Mouse (Mus musculus) hindbrain, embryonic 12.5 days (tissue): ENCODE measurements around the gene Bud23. TPM values are rescaled to one million over a fixed set of nuclear protein-coding genes. Genes with fewer than 3 reads are reported as not detected.

Experiments
- ATAC-seq: fragments of 200-750 bp; cut with Nextera tagmentation; 2 replicates; pipeline ENCODE4 v1.8.0; 2017; ENCODE audit warnings: moderate TSS enrichment; ENCODE audit not compliant: low FRiP score
- H3K27ac ChIP-seq: fragments of 300-500 bp; sonication (generic); 2 replicates; pipeline ENCODE4 v1.5.1; 2016; ENCODE audit warnings: mild to moderate bottlenecking
- H3K27me3 ChIP-seq: fragments of 300-500 bp; sonication (generic); 2 replicates; pipeline ENCODE4 v1.6.1; 2016; ENCODE audit warnings: mild to moderate bottlenecking
- H3K36me3 ChIP-seq: fragments of 300-500 bp; sonication (generic); 2 replicates; pipeline ENCODE4 v1.6.1; 2016; ENCODE audit warnings: mild to moderate bottlenecking
- H3K4me1 ChIP-seq: fragments of 300-500 bp; sonication (generic); 2 replicates; pipeline ENCODE4 v1.6.1; 2016
- H3K4me2 ChIP-seq: fragments of 300-500 bp; sonication (generic); replicated peaks from 2 replicates; pipeline ENCODE4 v1.6.1; 2016; ENCODE audit warnings: mild to moderate bottlenecking
- H3K4me3 ChIP-seq: fragments of 300-500 bp; sonication (generic); 2 replicates; pipeline ENCODE4 v1.5.1; 2016; ENCODE audit warnings: mild to moderate bottlenecking
- H3K9ac ChIP-seq: fragments of 300-500 bp; sonication (generic); 2 replicates; pipeline ENCODE4 v1.6.1; 2016; ENCODE audit warnings: mild to moderate bottlenecking, moderate library complexity
- H3K9me3 ChIP-seq: fragments of 300-500 bp; sonication (generic); replicated peaks from 2 replicates; pipeline ENCODE4 v1.6.1; 2016; ENCODE audit warnings: mild to moderate bottlenecking
- WGBS: fragments of 180-500 bp; shearing (Covaris S2); methylation state at CpG from one replicate; pipeline ENCODE4 v1.1.7; 2016; 5-methylcytosine and 5-hydroxymethylcytosine counted together
- polyA plus RNA-seq: library from polyadenylated mRNA; unstranded; fragments of >200 nt; fragmentation: Nextera tagmentation; extraction: Ambion mirVana; gene quantifications from 2 replicates; pipeline ENCODE4 v1.2.1, GENCODE M21; 2016

The Bud23 gene
- polyA plus RNA-seq, 1 experiment from 2014 or later, result 119 TPM

GRCm38 (mm10) chr5:135079578-135079977, 14.8 kb upstream of the Bud23 start:
- Histone ChIP-seq H3K4me3 (no peak overlapping the region), H3K9me3 (no peaks in the 10 kb centered on the region), H3K36me3 (peaks cover 7% of the 10 kb centered on the region; the same call in 1 of the 2 replicates), H3K9ac (no peak overlapping the region), H3K27me3 (no peaks in the 10 kb centered on the region; the same call in 1 of the 2 replicates), H3K4me2 (no peak overlapping the region), H3K4me1 (peaks cover 17% of the 10 kb centered on the region), H3K27ac (no peak overlapping the region)
- no peak for ATAC-seq
- WGBS, result 90% methylated on average over 2 of the region's 2 CpGs

GRCm38 (mm10) chr5:135078482-135078810, 13.7 kb upstream of the Bud23 start:
- Histone ChIP-seq H3K27ac (no peak overlapping the region), H3K4me1 (peaks cover 27% of the 10 kb centered on the region), H3K4me3 (peak overlapping the region; percentile 86), H3K27me3 (no peaks in the 10 kb centered on the region), H3K4me2 (peak overlapping the region; percentile 61), H3K9ac (peak overlapping the region; percentile 100), H3K36me3 (peaks cover 10% of the 10 kb centered on the region; the same call in 1 of the 2 replicates), H3K9me3 (no peaks in the 10 kb centered on the region)
- peak; percentile 46 for ATAC-seq
- WGBS, result 2% methylated on average over 11 of the region's 11 CpGs

- Histone ChIP-seq H3K4me2 (peak within 1 kb of the TSS; percentile 61), H3K4me3 (peak within 1 kb of the TSS; percentile 86), H3K9ac (peak within 1 kb of the TSS; percentile 100), H3K27me3 (no peaks in the 10 kb centered on the region), H3K4me1 (peaks cover 33% of the 10 kb centered on the region), H3K27ac (peak within 1 kb of the TSS; percentile 90), H3K9me3 (no peaks in the 10 kb centered on the region), H3K36me3 (peaks cover 16% of the 10 kb centered on the region)
- WGBS, result under 1% methylated on average over 55 of the region's 83 CpGs
- peak; percentile 79 for ATAC-seq
Measured at GRCm38 (mm10) chr5:135077564-135078481, 13.1 kb upstream of the Bud23 start, which contains the start of gene Vps37d. Vps37d (minus strand) TSS chr5:135078266.

- Histone ChIP-seq H3K9ac (peak overlapping the region; percentile 100), H3K9me3 (no peaks in the 10 kb centered on the region), H3K4me2 (peak overlapping the region; percentile 61), H3K27ac (peak overlapping the region; percentile 90), H3K4me3 (peak overlapping the region; percentile 86), H3K4me1 (peaks cover 34% of the 10 kb centered on the region), H3K36me3 (peaks cover 25% of the 10 kb centered on the region), H3K27me3 (no peaks in the 10 kb centered on the region)
- 16% methylated on average over 14 of the region's 14 CpGs for WGBS
- peak; percentile 53 for ATAC-seq
Measured at GRCm38 (mm10) chr5:135076931-135077505, 12.3 kb upstream of the Bud23 start.

- WGBS, result 88% methylated on average over 14 of the region's 14 CpGs
- Histone ChIP-seq H3K9ac (peak overlapping the region; percentile 100), H3K4me3 (peak overlapping the region; percentile 86), H3K9me3 (no peaks in the 10 kb centered on the region), H3K27me3 (no peaks in the 10 kb centered on the region), H3K27ac (no peak overlapping the region), H3K36me3 (peaks cover 30% of the 10 kb centered on the region), H3K4me1 (peaks cover 34% of the 10 kb centered on the region), H3K4me2 (peak overlapping the region; percentile 61)
- ATAC-seq, result no peak
Measured at GRCm38 (mm10) chr5:135076368-135076767, 11.6 kb upstream of the Bud23 start.

- ATAC-seq, result no peak
- H3K36me3 ChIP-seq, result peaks cover 36% of the 10 kb centered on the region
- no peaks in the 10 kb centered on the region for H3K27me3 ChIP-seq
- H3K4me1 ChIP-seq, result peaks cover 34% of the 10 kb centered on the region
- WGBS, result 71% methylated on average over 4 of the region's 4 CpGs
- no peak overlapping the region for H3K4me2 ChIP-seq
- H3K9ac ChIP-seq, result no peak overlapping the region
- H3K9me3 ChIP-seq, result no peaks in the 10 kb centered on the region
- H3K27ac ChIP-seq, result no peak overlapping the region
- no peak overlapping the region for H3K4me3 ChIP-seq
Measured at GRCm38 (mm10) chr5:135075655-135076054, 10.9 kb upstream of the Bud23 start.

GRCm38 (mm10) chr5:135073349-135074150, 8.8 kb upstream of the Bud23 start:
- Histone ChIP-seq H3K4me2 (0 out of 2 replicates have a peak overlapping the region, but pooled peaks have one; percentile 13), H3K27me3 (no peaks in the 10 kb centered on the region), H3K4me1 (peaks cover 33% of the 10 kb centered on the region), H3K27ac (no peak overlapping the region), H3K36me3 (peaks cover 36% of the 10 kb centered on the region), H3K9ac (no peak overlapping the region; the same call in 1 of the 2 replicates), H3K4me3 (no peak overlapping the region), H3K9me3 (no peaks in the 10 kb centered on the region)
- no peak for ATAC-seq
- 27% methylated on average over 25 of the region's 26 CpGs for WGBS

GRCm38 (mm10) chr5:135072720-135073119, 8.0 kb upstream of the Bud23 start:
- no peaks in the 10 kb centered on the region for H3K27me3 ChIP-seq
- peaks cover 43% of the 10 kb centered on the region for H3K36me3 ChIP-seq
- H3K4me1 ChIP-seq, result peaks cover 31% of the 10 kb centered on the region
- no peak overlapping the region for H3K9ac ChIP-seq
- no peak overlapping the region for H3K4me3 ChIP-seq
- no peak for ATAC-seq
- 62% methylated on average over 6 of the region's 6 CpGs for WGBS
- H3K9me3 ChIP-seq, result no peaks in the 10 kb centered on the region
- H3K4me2 ChIP-seq, result no peak overlapping the region
- H3K27ac ChIP-seq, result no peak overlapping the region

GRCm38 (mm10) chr5:135072061-135072460, 7.3 kb upstream of the Bud23 start:
- H3K36me3 ChIP-seq, result peaks cover 45% of the 10 kb centered on the region
- WGBS, result 91% methylated on average over 2 of the region's 2 CpGs
- no peak for ATAC-seq

GRCm38 (mm10) chr5:135070448-135070847, 5.7 kb upstream of the Bud23 start:
- H3K27me3 ChIP-seq, result no peaks in the 10 kb centered on the region
- peaks cover 23% of the 10 kb centered on the region for H3K4me1 ChIP-seq
- no peak for ATAC-seq
- no peak overlapping the region for H3K4me3 ChIP-seq
- no peaks in the 10 kb centered on the region for H3K9me3 ChIP-seq
- WGBS, result 91% methylated on average over 3 of the region's 3 CpGs
- no peak overlapping the region for H3K4me2 ChIP-seq
- peaks cover 52% of the 10 kb centered on the region for H3K36me3 ChIP-seq
- H3K27ac ChIP-seq, result no peak overlapping the region
- H3K9ac ChIP-seq, result no peak overlapping the region

More at GRCm38 (mm10) chr5:135072061-135072460, 7.3 kb upstream of the Bud23 start:
- no peak overlapping the region for H3K4me2 ChIP-seq
- no peaks in the 10 kb centered on the region for H3K27me3 ChIP-seq
- H3K9ac ChIP-seq, result no peak overlapping the region
- H3K4me1 ChIP-seq, result peaks cover 30% of the 10 kb centered on the region
- no peaks in the 10 kb centered on the region for H3K9me3 ChIP-seq
- no peak overlapping the region for H3K4me3 ChIP-seq
- H3K27ac ChIP-seq, result no peak overlapping the region

GRCm38 (mm10) chr5:135066008-135066407, 1.2 kb upstream of the Bud23 start:
- H3K27me3 ChIP-seq, result no peaks in the 10 kb centered on the region
- peaks cover 30% of the 10 kb centered on the region for H3K36me3 ChIP-seq
- H3K9me3 ChIP-seq, result no peaks in the 10 kb centered on the region
- H3K4me3 ChIP-seq, result no peak overlapping the region
- H3K4me2 ChIP-seq, result no peak overlapping the region
- H3K27ac ChIP-seq, result no peak overlapping the region
- no peak for ATAC-seq
- H3K4me1 ChIP-seq, result peaks cover 20% of the 10 kb centered on the region
- 94% methylated on average over 3 of the region's 3 CpGs for WGBS
- no peak overlapping the region for H3K9ac ChIP-seq

GRCm38 (mm10) chr5:135064382-135064766, 385 bp downstream of the Bud23 start:
- Histone ChIP-seq H3K9me3 (no peaks in the 10 kb centered on the region), H3K4me2 (peak overlapping the region; percentile 80), H3K27me3 (no peaks in the 10 kb centered on the region), H3K36me3 (peaks cover 43% of the 10 kb centered on the region), H3K9ac (peak overlapping the region; percentile 79), H3K27ac (peak overlapping the region; percentile 50; the same call in 1 of the 2 replicates), H3K4me3 (peak overlapping the region; percentile 86), H3K4me1 (peaks cover 20% of the 10 kb centered on the region)
- WGBS, result 1% methylated on average over 40 of the region's 40 CpGs
- peak; percentile 57 for ATAC-seq
